Mouse (Mus musculus): ENCODE results near the gene Nbas. TPM values are rescaled to one million over a fixed set of nuclear protein-coding genes. Genes with fewer than 3 reads are reported as not detected.

The Nbas gene
- total and polyA plus RNA-seq, 2 experiments from 2014 or later: 12.4 to 41.4 TPM

DNA sequence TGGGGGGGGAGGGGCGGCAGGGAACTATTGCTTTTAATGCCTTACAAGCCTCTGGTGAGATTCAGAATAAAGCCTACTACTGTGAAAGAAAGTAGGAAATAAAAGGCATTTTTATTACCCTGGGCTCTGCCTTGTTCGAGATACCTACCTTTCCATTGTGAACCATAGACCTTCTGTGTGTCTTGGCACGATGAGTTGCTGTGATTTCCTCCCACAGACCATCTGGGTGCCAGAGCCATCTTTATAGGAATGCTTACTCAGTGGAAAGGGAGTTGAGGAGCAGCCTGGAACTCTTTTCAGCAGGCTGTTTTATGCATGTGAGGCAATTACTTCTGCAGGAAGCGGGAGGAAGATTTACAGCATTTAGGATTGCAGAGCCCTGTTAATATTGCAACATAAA lies 329.6 kb downstream of the Nbas start:
- Histone ChIP-seq H3K4me2 (ENCODE audit: low read depth, low read length, poor library complexity, severe bottlenecking) (no peak overlapping the region), H3K4me3 (ENCODE audit: low read depth, low read length) (no peak overlapping the region), H3K27ac (ENCODE audit: low read depth, low read length) (no peak overlapping the region), H3K9me3 (ENCODE audit: low read length) (no peaks in the 10 kb centered on the region), H3K27me3 (ENCODE audit: insufficient read depth, low read length) (no peaks in the 10 kb centered on the region), H3K9ac (replicated peaks; ENCODE audit: low read length, poor library complexity, severe bottlenecking) (no peak overlapping the region), H3K36me3 (ENCODE audit: insufficient read depth, low read length) (no peaks in the 10 kb centered on the region), H3K4me1 (ENCODE audit: insufficient read depth, low read length) (no peaks in the 10 kb centered on the region)
- no peak for TF ChIP-seq CTCF (IDR thresholded peaks at IDR 0.05)
- WGBS: 74% methylated on average over 4 of the region's 4 CpGs
- ATAC-seq (ENCODE audit: low FRiP score) (no peak), DNase-seq (ENCODE audit: low spot score) (no peak)

- H3K4me3 ChIP-seq (ENCODE audit: low read depth, low read length): no peak overlapping the region
- no peak overlapping the region for H3K27ac ChIP-seq (ENCODE audit: low read depth, low read length)
- H3K9me3 ChIP-seq (ENCODE audit: low read length): no peaks in the 10 kb centered on the region
- H3K36me3 ChIP-seq (ENCODE audit: insufficient read depth, low read length): no peaks in the 10 kb centered on the region
- ATAC-seq (ENCODE audit: low FRiP score) (peak; percentile 50; the same call in 1 of the 2 replicates), DNase-seq (ENCODE audit: low spot score) (peak; percentile 64)
- no peak overlapping the region for H3K4me2 ChIP-seq (ENCODE audit: low read depth, low read length, poor library complexity, severe bottlenecking)
- no peaks in the 10 kb centered on the region for H3K27me3 ChIP-seq (ENCODE audit: insufficient read depth, low read length)
- H3K4me1 ChIP-seq (ENCODE audit: insufficient read depth, low read length): no peaks in the 10 kb centered on the region
- H3K9ac ChIP-seq (replicated peaks; ENCODE audit: low read length, poor library complexity, severe bottlenecking): no peak overlapping the region
- peak; percentile 68 for TF ChIP-seq CTCF (IDR thresholded peaks at IDR 0.05)
Observed at GRCm38 (mm10) chr12:13602414-13602813, 333.5 kb downstream of the Nbas start.

GRCm38 (mm10) chr12:13607021-13607420 lies 338.1 kb downstream of the Nbas start:
- ATAC-seq (ENCODE audit: low FRiP score) (no peak), DNase-seq (ENCODE audit: low spot score) (no peak)
- H3K4me2 ChIP-seq (ENCODE audit: low read depth, low read length, poor library complexity, severe bottlenecking): no peak overlapping the region
- no peak overlapping the region for H3K9ac ChIP-seq (replicated peaks; ENCODE audit: low read length, poor library complexity, severe bottlenecking)
- H3K27ac ChIP-seq (ENCODE audit: low read depth, low read length): no peak overlapping the region
- no peaks in the 10 kb centered on the region for H3K9me3 ChIP-seq (ENCODE audit: low read length)
- TF ChIP-seq CTCF (IDR thresholded peaks at IDR 0.05): no peak
- 74% methylated on average over 2 of the region's 2 CpGs for WGBS
- H3K4me1 ChIP-seq (ENCODE audit: insufficient read depth, low read length): no peaks in the 10 kb centered on the region
- H3K27me3 ChIP-seq (ENCODE audit: insufficient read depth, low read length): no peaks in the 10 kb centered on the region
- H3K36me3 ChIP-seq (ENCODE audit: insufficient read depth, low read length): no peaks in the 10 kb centered on the region
- H3K4me3 ChIP-seq (ENCODE audit: low read depth, low read length): no peak overlapping the region

- Histone ChIP-seq H3K9me3 (ENCODE audit: low read length) (no peaks in the 10 kb centered on the region), H3K9ac (replicated peaks; ENCODE audit: low read length, poor library complexity, severe bottlenecking) (no peak overlapping the region), H3K27me3 (ENCODE audit: insufficient read depth, low read length) (no peaks in the 10 kb centered on the region), H3K27ac (ENCODE audit: low read depth, low read length) (no peak overlapping the region), H3K36me3 (ENCODE audit: insufficient read depth, low read length) (no peaks in the 10 kb centered on the region), H3K4me3 (ENCODE audit: low read depth, low read length) (no peak overlapping the region), H3K4me2 (ENCODE audit: low read depth, low read length, poor library complexity, severe bottlenecking) (no peak overlapping the region), H3K4me1 (ENCODE audit: insufficient read depth, low read length) (no peaks in the 10 kb centered on the region)
- ATAC-seq (ENCODE audit: low FRiP score): no peak
- TF ChIP-seq CTCF (IDR thresholded peaks at IDR 0.05): 0 out of 2 replicates have a peak, but pooled peaks have one; percentile 6
- WGBS: 68% methylated on average over 11 of the region's 11 CpGs
- peak; percentile 45 for DNase-seq (ENCODE audit: low spot score)
Observed at GRCm38 (mm10) chr12:13609027-13609426, 340.1 kb downstream of the Nbas start.

DNA sequence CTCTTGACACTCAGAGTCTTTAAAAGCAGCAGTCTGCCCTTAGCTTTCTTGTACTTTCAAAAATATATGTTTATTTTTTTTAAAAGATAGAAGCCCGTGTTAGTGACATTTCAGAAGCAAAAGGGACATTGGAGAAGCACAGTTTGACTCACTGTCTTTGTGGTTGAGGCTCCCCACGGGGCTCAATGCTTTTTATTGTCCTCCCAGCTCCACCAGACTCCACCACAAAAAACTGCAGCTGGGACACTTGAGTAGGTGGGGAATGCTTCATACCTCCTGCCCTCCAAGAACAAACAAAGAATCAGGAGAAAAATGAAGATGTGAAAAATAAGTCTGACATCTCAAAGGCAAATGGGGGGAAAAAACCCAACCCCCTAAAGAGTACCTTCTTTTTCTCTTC lies 344.1 kb downstream of the Nbas start:
- ATAC-seq (ENCODE audit: low FRiP score) (no peak), DNase-seq (ENCODE audit: low spot score) (no peak)
- no peak overlapping the region for H3K27ac ChIP-seq (ENCODE audit: low read depth, low read length)
- 14% methylated on average over 2 of the region's 2 CpGs for WGBS
- no peak overlapping the region for H3K4me2 ChIP-seq (ENCODE audit: low read depth, low read length, poor library complexity, severe bottlenecking)
- H3K9ac ChIP-seq (replicated peaks; ENCODE audit: low read length, poor library complexity, severe bottlenecking): no peak overlapping the region
- no peak overlapping the region for H3K4me3 ChIP-seq (ENCODE audit: low read depth, low read length)
- H3K4me1 ChIP-seq (ENCODE audit: insufficient read depth, low read length): no peaks in the 10 kb centered on the region
- H3K27me3 ChIP-seq (ENCODE audit: insufficient read depth, low read length): no peaks in the 10 kb centered on the region
- H3K36me3 ChIP-seq (ENCODE audit: insufficient read depth, low read length): no peaks in the 10 kb centered on the region
- no peaks in the 10 kb centered on the region for H3K9me3 ChIP-seq (ENCODE audit: low read length)
- no peak for TF ChIP-seq CTCF (IDR thresholded peaks at IDR 0.05)

- no peak for TF ChIP-seq CTCF (IDR thresholded peaks at IDR 0.05)
- DNase-seq (ENCODE audit: low spot score) (no peak), ATAC-seq (ENCODE audit: low FRiP score) (no peak)
- Histone ChIP-seq H3K9me3 (ENCODE audit: low read length) (no peaks in the 10 kb centered on the region), H3K4me1 (ENCODE audit: insufficient read depth, low read length) (no peaks in the 10 kb centered on the region), H3K9ac (replicated peaks; ENCODE audit: low read length, poor library complexity, severe bottlenecking) (no peak overlapping the region), H3K36me3 (ENCODE audit: insufficient read depth, low read length) (no peaks in the 10 kb centered on the region), H3K27ac (ENCODE audit: low read depth, low read length) (no peak overlapping the region), H3K4me2 (ENCODE audit: low read depth, low read length, poor library complexity, severe bottlenecking) (no peak overlapping the region), H3K27me3 (ENCODE audit: insufficient read depth, low read length) (no peaks in the 10 kb centered on the region), H3K4me3 (ENCODE audit: low read depth, low read length) (no peak overlapping the region)
- WGBS: 77% methylated on average over 7 of the region's 7 CpGs
Observed at GRCm38 (mm10) chr12:13615661-13616060, 346.7 kb downstream of the Nbas start.
